8 mouse cellular contexts compared by ENCODE assay signal in the genomic region with DNA sequence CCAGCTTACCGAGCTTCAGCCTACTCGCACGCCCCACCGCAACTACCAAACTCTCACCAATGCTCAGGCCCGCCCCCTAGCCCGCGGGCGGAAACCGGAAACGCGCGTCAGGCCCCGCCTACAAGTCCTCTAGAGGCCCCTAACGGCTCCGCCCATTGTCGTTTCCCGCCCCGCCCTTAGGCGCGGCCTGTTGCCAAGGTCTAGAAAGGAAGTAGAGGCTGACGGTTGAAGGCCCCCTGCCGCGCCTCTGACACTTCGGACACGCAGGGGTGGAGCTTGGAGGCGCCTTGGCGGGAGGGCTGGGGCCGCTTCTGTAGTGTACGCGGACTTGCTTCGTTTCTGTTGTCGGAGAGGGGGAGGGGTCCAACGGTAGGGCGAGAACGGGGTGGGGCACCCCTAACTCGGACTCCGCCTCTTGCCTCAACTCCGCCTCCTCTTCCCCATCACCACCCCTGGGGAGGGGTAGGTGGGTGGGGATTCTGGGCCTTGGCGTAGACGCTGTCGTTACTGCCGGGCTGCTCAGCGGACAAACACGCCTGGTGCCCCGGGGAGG. TPM values are rescaled to one million over a fixed set of nuclear protein-coding genes. Genes with fewer than 3 reads are reported as not detected.
DNase-seq lines count a peak whose midpoint lies in the region; ATAC-seq and TF ChIP-seq lines count a peak whose summit lies in the region.

A gene (minus strand): TSS at position 67 of the 553 bp plus-strand sequence.
A gene (plus strand): TSS at position 489 of the 553 bp plus-strand sequence.

- peak within 1 kb of the TSS; percentile 54 for H3K4me3 ChIP-seq in embryonic facial prominence, embryonic 14.5 days (ENCODE audit: low read depth, low read length)
- H3K4me3 ChIP-seq in limb, embryonic 14.5 days (replicated peaks; ENCODE audit: low read length) = peak within 1 kb of the TSS; percentile 51
- H3K4me3 ChIP-seq in midbrain, postnatal 0 days (ENCODE audit: low read depth, low read length) = peak within 1 kb of the TSS; percentile 45

- peak; percentile 96 for DNase-seq in 3T3-L1 (ENCODE audit: low read depth, low spot score)
- peak; percentile 74 to 86 for DNase-seq in adrenal gland, postnatal 4 days (ENCODE audit: low spot score in 2 of 2)
- DNase-seq in embryonic facial prominence, embryonic 14.5 days (ENCODE audit: low spot score) = peak; percentile 96
- peak; percentile 94 for DNase-seq in heart, adult 8-10 months (ENCODE audit: low spot score)
- DNase-seq in kidney, adult 9 months = peak; percentile 98
- peak; percentile 93 for DNase-seq in limb, embryonic 14.5 days (ENCODE audit: low spot score)
- peak; percentile 94 for DNase-seq in midbrain, postnatal 0 days (ENCODE audit: low spot score)
- DNase-seq in spleen, postnatal 14 days (ENCODE audit: low spot score in 2 of 2) = peak; percentile 87 to 89

- no peaks in the 10 kb centered on the region for H3K27me3 ChIP-seq in embryonic facial prominence, embryonic 14.5 days (replicated peaks; ENCODE audit: control insufficient read depth, insufficient read depth, low read length)
- H3K27me3 ChIP-seq in limb, embryonic 14.5 days (ENCODE audit: control insufficient read depth, insufficient read depth, low read length) = no peaks in the 10 kb centered on the region
- H3K27me3 ChIP-seq in midbrain, postnatal 0 days (ENCODE audit: insufficient read depth, low read length) = no peaks in the 10 kb centered on the region

- peak within 1 kb of the TSS; percentile 84 for H3K27ac ChIP-seq in embryonic facial prominence, embryonic 14.5 days (replicated peaks; ENCODE audit: low read depth, low read length)
- H3K27ac ChIP-seq in limb, embryonic 14.5 days (replicated peaks; ENCODE audit: low read depth, low read length) = peak within 1 kb of the TSS; percentile 78
- peak within 1 kb of the TSS; percentile 63 for H3K27ac ChIP-seq in midbrain, postnatal 0 days (ENCODE audit: low read depth, low read length)

- 20% methylated on average over 26 of the region's 45 CpGs for WGBS in embryonic facial prominence, embryonic 14.5 days
- WGBS in limb, embryonic 14.5 days = 23% methylated on average over 32 of the region's 45 CpGs
- WGBS in midbrain, postnatal 0 days = 28% methylated on average over 31 of the region's 45 CpGs

- peak within 1 kb of the TSS; percentile 70 for H3K4me2 ChIP-seq in embryonic facial prominence, embryonic 14.5 days (ENCODE audit: low read depth, low read length)
- H3K4me2 ChIP-seq in limb, embryonic 14.5 days (replicated peaks; ENCODE audit: low read depth, low read length, severe bottlenecking) = peak within 1 kb of the TSS; percentile 60
- H3K4me2 ChIP-seq in midbrain, postnatal 0 days (ENCODE audit: low read depth, low read length, poor library complexity, severe bottlenecking) = peak within 1 kb of the TSS; percentile 58

- H3K9ac ChIP-seq in embryonic facial prominence, embryonic 14.5 days (ENCODE audit: low read depth, low read length) = peak within 1 kb of the TSS; percentile 70
- H3K9ac ChIP-seq in limb, embryonic 14.5 days (ENCODE audit: low read depth, low read length, severe bottlenecking) = peak within 1 kb of the TSS; percentile 61
- peak within 1 kb of the TSS; percentile 54 for H3K9ac ChIP-seq in midbrain, postnatal 0 days (replicated peaks; ENCODE audit: low read length, poor library complexity, severe bottlenecking)

- peak; percentile 93 for ATAC-seq in embryonic facial prominence, embryonic 14.5 days (ENCODE audit: low read depth)
- ATAC-seq in limb, embryonic 14.5 days (ENCODE audit: low FRiP score, low read depth) = peak; percentile 93
- ATAC-seq in midbrain, postnatal 0 days (ENCODE audit: low FRiP score) = peak; percentile 92

- peaks cover 8% of the 10 kb centered on the region; the same call in 1 of the 2 replicates for H3K36me3 ChIP-seq in embryonic facial prominence, embryonic 14.5 days (ENCODE audit: control insufficient read depth, insufficient read depth, low read length)
- peaks cover 6% of the 10 kb centered on the region for H3K36me3 ChIP-seq in limb, embryonic 14.5 days (ENCODE audit: control insufficient read depth, insufficient read depth, low read length)
- H3K36me3 ChIP-seq in midbrain, postnatal 0 days (ENCODE audit: insufficient read depth, low read length) = no peaks in the 10 kb centered on the region

- TF ChIP-seq POLR2A in limb, embryonic 14.5 days (IDR thresholded peaks at IDR 0.05; ENCODE audit: borderline replicate concordance, extremely low read depth, insufficient read depth, insufficient read length) = 0 out of 2 replicates have a peak, but pooled peaks have one; percentile 30

- no peaks in the 10 kb centered on the region for H3K9me3 ChIP-seq in embryonic facial prominence, embryonic 14.5 days (ENCODE audit: control insufficient read depth, low read length)
- H3K9me3 ChIP-seq in limb, embryonic 14.5 days (ENCODE audit: control insufficient read depth, low read length) = no peaks in the 10 kb centered on the region
- no peaks in the 10 kb centered on the region for H3K9me3 ChIP-seq in midbrain, postnatal 0 days (ENCODE audit: low read length)

- peaks cover 11% of the 10 kb centered on the region for H3K4me1 ChIP-seq in embryonic facial prominence, embryonic 14.5 days (ENCODE audit: control insufficient read depth, insufficient read depth, low read length)
- peaks cover 20% of the 10 kb centered on the region for H3K4me1 ChIP-seq in limb, embryonic 14.5 days (ENCODE audit: control insufficient read depth, insufficient read depth, low read length)
- H3K4me1 ChIP-seq in midbrain, postnatal 0 days (ENCODE audit: insufficient read depth, low read length) = 0 out of 2 replicates have a peak, but pooled peaks cover 5% of the 10 kb centered on the region

- peak; percentile 41 for TF ChIP-seq CTCF in midbrain, postnatal 0 days (IDR thresholded peaks at IDR 0.05)

RNA-seq across cellular contexts. Expression of the first gene that starts in this region (rescaled TPM):
- 100 to 1,000 TPM; 175 to 197 TPM for total RNA-seq in adrenal gland, postnatal 4 days (2021)
- polyA plus RNA-seq in embryonic facial prominence, embryonic 14.5 days (2014; fragmentation: Nextera tagmentation; extraction: Ambion mirVana) = 240 and 244 TPM in 2 replicates
- total RNA-seq in heart, adult 8-10 months (2022) = 10 to 100 TPM; 65.8 to 86.6 (median 78.8) TPM
- polyA plus RNA-seq in limb, embryonic 14.5 days (2012; rRNA removed) = 82.5 and 97.4 TPM in 2 replicates
- polyA plus RNA-seq in limb, embryonic 14.5 days (2014; fragmentation: Nextera tagmentation; extraction: Ambion mirVana) = 235 and 239 TPM in 2 replicates
- total RNA-seq in midbrain, postnatal 0 days (2014; rRNA removed) = 48.7 and 58.1 TPM in 2 replicates
- 133 and 134 TPM in 2 replicates for polyA plus RNA-seq in midbrain, postnatal 0 days (2015; fragmentation: Nextera tagmentation; extraction: Ambion mirVana)

RNA-seq across cellular contexts. Expression of the second gene that starts in this region (rescaled TPM):
- total RNA-seq in adrenal gland, postnatal 4 days (2021) = 10 to 100 TPM; 28.9 to 29.6 TPM
- 14.7 and 15.7 TPM in 2 replicates for polyA plus RNA-seq in embryonic facial prominence, embryonic 14.5 days (2014; fragmentation: Nextera tagmentation; extraction: Ambion mirVana)
- 10 to 100 TPM; 26.6 to 29.7 (median 28.2) TPM for total RNA-seq in heart, adult 8-10 months (2022)
- polyA plus RNA-seq in limb, embryonic 14.5 days (2012; rRNA removed) = 20.2 and 25.3 TPM in 2 replicates
- 15.2 and 16.8 TPM in 2 replicates for polyA plus RNA-seq in limb, embryonic 14.5 days (2014; fragmentation: Nextera tagmentation; extraction: Ambion mirVana)
- total RNA-seq in midbrain, postnatal 0 days (2014; rRNA removed) = 16.7 and 19.2 TPM in 2 replicates
- 7.9 and 9.0 TPM in 2 replicates for polyA plus RNA-seq in midbrain, postnatal 0 days (2015; fragmentation: Nextera tagmentation; extraction: Ambion mirVana)

Comparison
In these comparisons a context has a peak if more than half of its experiments do, and no peak if none do; other contexts are left out.
1. Peak in every context shown above with its lines: DNase-seq, ATAC-seq, H3K4me3 ChIP-seq and H3K27ac ChIP-seq.